8 mouse cellular contexts compared by ENCODE assay signal in genomic region chrX:71365510-71365909, GRCm38 (mm10). TPM values are rescaled to one million over a fixed set of nuclear protein-coding genes. Genes with fewer than 3 reads are reported as not detected.
DNase-seq lines count a peak whose midpoint lies in the region; ATAC-seq and TF ChIP-seq lines count a peak whose summit lies in the region.

No protein-coding gene starts in this region.

- H3K9me3 ChIP-seq in kidney, postnatal 0 days (replicated peaks; ENCODE audit: low read length), result no peaks in the 10 kb centered on the region
- no peaks in the 10 kb centered on the region for H3K9me3 ChIP-seq in hindbrain, embryonic 13.5 days
- no peaks in the 10 kb centered on the region for H3K9me3 ChIP-seq in midbrain, embryonic 13.5 days

- no peak overlapping the region for H3K27ac ChIP-seq in kidney, postnatal 0 days
- no peak overlapping the region; the same call in 1 of the 2 replicates for H3K27ac ChIP-seq in brown adipose tissue, adult 24 weeks (replicated peaks; ENCODE audit: low read depth, low read length)
- H3K27ac ChIP-seq in hindbrain, embryonic 13.5 days, result 0 out of 2 replicates have a peak overlapping the region, but pooled peaks have one; percentile 84
- H3K27ac ChIP-seq in midbrain, embryonic 13.5 days, result no peak overlapping the region

- WGBS in kidney, postnatal 0 days, result 61% methylated on average over 3 of the region's 3 CpGs
- WGBS in hindbrain, embryonic 13.5 days, result 65% methylated on average over 3 of the region's 3 CpGs
- 71% methylated on average over 3 of the region's 3 CpGs for WGBS in midbrain, embryonic 13.5 days

- no peak for DNase-seq in kidney, postnatal 0 days (ENCODE audit: low spot score)
- no peak for DNase-seq in kidney, adult 8-10 months
- DNase-seq in ovary, postnatal 14 days (ENCODE audit: low spot score), result no peak
- no peak for DNase-seq in spleen, postnatal 36 days (ENCODE audit: low spot score in 2 of 2)
- DNase-seq in adrenal gland, postnatal 14 days, result no peak

- H3K9ac ChIP-seq in kidney, postnatal 0 days (ENCODE audit: low read depth, low read length), result 0 out of 2 replicates have a peak overlapping the region, but pooled peaks have one; percentile 73
- peak overlapping the region; percentile 85 for H3K9ac ChIP-seq in hindbrain, embryonic 13.5 days
- H3K9ac ChIP-seq in midbrain, embryonic 13.5 days (replicated peaks), result peak overlapping the region; percentile 81

- TF ChIP-seq CTCF in kidney, postnatal 0 days (IDR thresholded peaks at IDR 0.05; ENCODE audit: low read depth), result no peak

- no peaks in the 10 kb centered on the region for H3K4me1 ChIP-seq in kidney, postnatal 0 days (replicated peaks; ENCODE audit: insufficient read depth, low read length)
- H3K4me1 ChIP-seq in brown adipose tissue, adult 24 weeks (ENCODE audit: control insufficient read depth, insufficient read depth, insufficient read length, low read length), result peaks cover 3% of the 10 kb centered on the region
- no peaks in the 10 kb centered on the region for H3K4me1 ChIP-seq in hindbrain, embryonic 13.5 days (replicated peaks)
- no peaks in the 10 kb centered on the region for H3K4me1 ChIP-seq in midbrain, embryonic 13.5 days (replicated peaks)

- no peaks in the 10 kb centered on the region for H3K27me3 ChIP-seq in kidney, postnatal 0 days (ENCODE audit: insufficient read depth, low read length)
- no peaks in the 10 kb centered on the region for H3K27me3 ChIP-seq in hindbrain, embryonic 13.5 days
- no peaks in the 10 kb centered on the region for H3K27me3 ChIP-seq in midbrain, embryonic 13.5 days

- H3K4me2 ChIP-seq in kidney, postnatal 0 days (ENCODE audit: low read length), result peak overlapping the region; percentile 71
- H3K4me2 ChIP-seq in hindbrain, embryonic 13.5 days, result peak overlapping the region; percentile 53
- H3K4me2 ChIP-seq in midbrain, embryonic 13.5 days (replicated peaks), result peak overlapping the region; percentile 58

- H3K36me3 ChIP-seq in kidney, postnatal 0 days (ENCODE audit: insufficient read depth, low read length), result no peaks in the 10 kb centered on the region
- H3K36me3 ChIP-seq in hindbrain, embryonic 13.5 days, result no peaks in the 10 kb centered on the region
- H3K36me3 ChIP-seq in midbrain, embryonic 13.5 days, result no peaks in the 10 kb centered on the region

- H3K4me3 ChIP-seq in kidney, postnatal 0 days (replicated peaks; ENCODE audit: low read depth, low read length), result peak overlapping the region; percentile 56; the same call in 1 of the 2 replicates
- H3K4me3 ChIP-seq in brown adipose tissue, adult 24 weeks (ENCODE audit: insufficient read depth, low read depth, low read length), result peak overlapping the region; percentile 95
- H3K4me3 ChIP-seq in hindbrain, embryonic 13.5 days, result peak overlapping the region; percentile 60
- H3K4me3 ChIP-seq in midbrain, embryonic 13.5 days (replicated peaks), result peak overlapping the region; percentile 58

- no peak for ATAC-seq in kidney, postnatal 0 days (replicated peaks; ENCODE audit: low FRiP score, low read depth)
- no peak for ATAC-seq in hindbrain, embryonic 13.5 days (ENCODE audit: low FRiP score)
- no peak for ATAC-seq in midbrain, embryonic 13.5 days

RNA-seq across cellular contexts. Expression of gene Mtmr1, which starts 0.9 kb away (rescaled TPM):
- polyA plus RNA-seq in kidney, postnatal 0 days (2015; fragmentation: Nextera tagmentation; extraction: Ambion mirVana), result 8.2 and 8.7 TPM in 2 replicates
- polyA plus RNA-seq in brown adipose tissue, adult 24 weeks (2012; ENCODE audit: insufficient read depth, insufficient read length, missing spikeins), result 22.5 and 30.2 TPM in 2 replicates
- 17.4 and 18.1 TPM in 2 replicates for polyA plus RNA-seq in hindbrain, embryonic 13.5 days (2015; fragmentation: Nextera tagmentation; extraction: Ambion mirVana)
- 16.3 and 17.1 TPM in 2 replicates for polyA plus RNA-seq in midbrain, embryonic 13.5 days (2015; fragmentation: Nextera tagmentation; extraction: Ambion mirVana)
- total RNA-seq in adrenal gland, postnatal 14 days (2021), result 26.6 and 30.7 TPM in 2 replicates
